Mouse (Mus musculus) stomach, postnatal 0 days (tissue): ENCODE results near the gene Ccm2.

ENCODE experiments used
- CTCF ChIP-seq: IDR thresholded peaks from 2 replicates; pipeline ENCODE4 v1.5.1; 2016; ENCODE audit warnings: antibody characterized with exemption, low read depth, mild to moderate bottlenecking, moderate library complexity
- EP300 ChIP-seq: optimal IDR thresholded peaks from 2 replicates; pipeline ENCODE3; 2016; ENCODE audit warnings: antibody characterized with exemption

GRCm38 (mm10) chr11:6598191-6598889, 51.7 kb downstream of the Ccm2 start:
- no peak for TF ChIP-seq CTCF
- TF ChIP-seq EP300: no peak
